Mouse (Mus musculus) kidney, postnatal 10 days (tissue): ENCODE results near the gene Madcam1.
"Not testable (repeated sequence)": the region's sequence is repeated elsewhere in the genome, so short reads cannot be mapped to it uniquely, and the experiment has no call there.

Experiments
- DNase-seq: peaks from one replicate; pipeline ENCODE4 v3.0.0; 2021; ENCODE audit warnings: mixed read lengths

Gene Madcam1

GRCm38 (mm10) chr10:79691986-79692548 is 27.7 kb downstream of the Madcam1 start:
- peak; percentile 22 for DNase-seq

GRCm38 (mm10) chr10:79693580-79694378 is 29.4 kb downstream of the Madcam1 start:
- no peak for DNase-seq

- DNase-seq = no peak
These were observed 30.0 kb downstream of the Madcam1 start for GRCm38 (mm10) chr10:79694379-79694655.

GRCm38 (mm10) chr10:79695231-79696128 is 31.1 kb downstream of the Madcam1 start:
- DNase-seq = peak; percentile 87

GRCm38 (mm10) chr10:79696129-79696651 is 31.8 kb downstream of the Madcam1 start:
- DNase-seq = peak; percentile 54

GRCm38 (mm10) chr10:79697916-79698315 is 33.6 kb downstream of the Madcam1 start:
- DNase-seq = peak; percentile 26

- DNase-seq = no peak
These were observed 34.1 kb downstream of the Madcam1 start for GRCm38 (mm10) chr10:79698459-79698858.

- peak; percentile 30 for DNase-seq
These were observed 36.3 kb downstream of the Madcam1 start for GRCm38 (mm10) chr10:79700676-79701075.

GRCm38 (mm10) chr10:79701443-79702129 is 37.2 kb downstream of the Madcam1 start:
- peak; percentile 34 for DNase-seq

GRCm38 (mm10) chr10:79702970-79703369 is 38.6 kb downstream of the Madcam1 start:
- DNase-seq = not testable (repeated sequence)

- DNase-seq = no peak
These were observed 39.2 kb downstream of the Madcam1 start for GRCm38 (mm10) chr10:79703541-79703940.

GRCm38 (mm10) chr10:79704065-79704969 is 40.0 kb downstream of the Madcam1 start, which contains the start of gene Bsg:
Gene Bsg, plus strand, starts transcription at chr10:79704491.
- DNase-seq = peak; percentile 100

- DNase-seq = no peak
These were observed 40.6 kb downstream of the Madcam1 start for GRCm38 (mm10) chr10:79704970-79705360.

GRCm38 (mm10) chr10:79705951-79706350 is 41.6 kb downstream of the Madcam1 start:
- DNase-seq = no peak

- DNase-seq = no peak
These were observed 42.2 kb downstream of the Madcam1 start for GRCm38 (mm10) chr10:79706406-79707094.

GRCm38 (mm10) chr10:79707162-79707561 is 42.8 kb downstream of the Madcam1 start:
- no peak for DNase-seq

- DNase-seq = no peak
These were observed 43.4 kb downstream of the Madcam1 start for GRCm38 (mm10) chr10:79707759-79708158.

- no peak for DNase-seq
These were observed 44.3 kb downstream of the Madcam1 start for GRCm38 (mm10) chr10:79708668-79709067.

- DNase-seq = no peak
These were observed 44.9 kb downstream of the Madcam1 start for GRCm38 (mm10) chr10:79709307-79709706.

- DNase-seq = no peak
These were observed 47.7 kb downstream of the Madcam1 start for GRCm38 (mm10) chr10:79712029-79712428.
